Mouse (Mus musculus): ENCODE results near the gene Gpr21. TPM values are rescaled to one million over a fixed set of nuclear protein-coding genes. Genes with fewer than 3 reads are reported as not detected.

Gene Gpr21
- polyA plus RNA-seq, 1 experiment, result not detected

GRCm38 (mm10) chr2:37556366-37556765 is 40.2 kb downstream of the Gpr21 start:
- peaks cover 66% of the 10 kb centered on the region for H3K36me3 ChIP-seq (ENCODE audit: control insufficient read depth)

GRCm38 (mm10) chr2:37565579-37565978 is 49.4 kb downstream of the Gpr21 start:
- no peak overlapping the region for H3K4me3 ChIP-seq (replicated peaks)
- 0 out of 2 replicates have a peak, but pooled peaks cover 2% of the 10 kb centered on the region for H3K4me1 ChIP-seq (ENCODE audit: control insufficient read depth)
- H3K36me3 ChIP-seq (ENCODE audit: control insufficient read depth), result peaks cover 59% of the 10 kb centered on the region
- no peaks in the 10 kb centered on the region for H3K27me3 ChIP-seq (ENCODE audit: control insufficient read depth)
- TF ChIP-seq GATA1 (IDR thresholded peaks at IDR 0.05; ENCODE audit: low read length), result no peak
- no peak for TF ChIP-seq TAL1 (IDR thresholded peaks at IDR 0.05; ENCODE audit: low read length)
- H3K9me3 ChIP-seq (ENCODE audit: control insufficient read depth, low read length), result no peaks in the 10 kb centered on the region

More at GRCm38 (mm10) chr2:37556366-37556765, 40.2 kb downstream of the Gpr21 start:
- Histone ChIP-seq H3K4me1 (ENCODE audit: control insufficient read depth) (peaks cover 3% of the 10 kb centered on the region), H3K4me3 (replicated peaks) (no peak overlapping the region), H3K27me3 (ENCODE audit: control insufficient read depth) (no peaks in the 10 kb centered on the region), H3K9me3 (ENCODE audit: control insufficient read depth, low read length) (peaks cover 3% of the 10 kb centered on the region; the same call in 1 of the 2 replicates)
- no peak for TF ChIP-seq GATA1 (IDR thresholded peaks at IDR 0.05; ENCODE audit: low read length)

DNA sequence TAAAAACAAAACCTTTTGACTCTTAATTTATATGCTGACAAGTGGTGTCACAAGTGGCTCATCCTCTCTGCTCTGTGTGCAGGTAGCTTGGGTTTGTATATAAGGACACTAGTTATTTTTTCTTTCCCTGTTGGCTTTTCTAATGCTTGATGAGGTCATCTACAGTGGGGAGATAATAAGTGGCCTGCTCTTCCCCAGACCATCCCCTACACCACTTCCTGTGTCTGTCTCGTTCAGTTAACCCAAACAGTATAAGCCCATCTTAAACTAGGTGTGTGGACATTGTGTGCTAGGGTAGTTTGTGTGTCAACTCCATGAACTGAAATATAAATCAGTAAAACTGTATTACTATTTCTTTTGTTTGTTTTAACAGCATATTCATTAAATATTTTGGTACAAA is 49.9 kb downstream of the Gpr21 start:
- Histone ChIP-seq H3K9me3 (ENCODE audit: control insufficient read depth, low read length) (no peaks in the 10 kb centered on the region), H3K4me3 (replicated peaks) (no peak overlapping the region), H3K36me3 (ENCODE audit: control insufficient read depth) (peaks cover 56% of the 10 kb centered on the region), H3K27me3 (ENCODE audit: control insufficient read depth) (no peaks in the 10 kb centered on the region), H3K4me1 (ENCODE audit: control insufficient read depth) (0 out of 2 replicates have a peak, but pooled peaks cover 2% of the 10 kb centered on the region)
- no peak for TF ChIP-seq TAL1 (IDR thresholded peaks at IDR 0.05; ENCODE audit: low read length)
- TF ChIP-seq GATA1 (IDR thresholded peaks at IDR 0.05; ENCODE audit: low read length), result no peak

GRCm38 (mm10) chr2:37569888-37570287 is 53.8 kb downstream of the Gpr21 start:
- TF ChIP-seq TAL1 (IDR thresholded peaks at IDR 0.05; ENCODE audit: low read length) (no peak), GATA1 (IDR thresholded peaks at IDR 0.05; ENCODE audit: low read length) (no peak)
- no peak overlapping the region for H3K4me3 ChIP-seq (replicated peaks)
- H3K36me3 ChIP-seq (ENCODE audit: control insufficient read depth), result peaks cover 31% of the 10 kb centered on the region
- 0 out of 2 replicates have a peak, but pooled peaks cover 2% of the 10 kb centered on the region for H3K4me1 ChIP-seq (ENCODE audit: control insufficient read depth)
- no peaks in the 10 kb centered on the region for H3K27me3 ChIP-seq (ENCODE audit: control insufficient read depth)
- no peaks in the 10 kb centered on the region for H3K9me3 ChIP-seq (ENCODE audit: control insufficient read depth, low read length)

Other genes with a start within 250 kb of the Gpr21 start
- gene Olfr368, start 189.8 kb upstream of the Gpr21 start, polyA plus RNA-seq (2012), result not detected in 2 replicates
- 0.05 and 0.12 TPM in 2 replicates for gene Pdcl, start 157.0 kb upstream of the Gpr21 start, polyA plus RNA-seq (2012)
- 0.03 and 0.07 TPM in 2 replicates for gene Rc3h2, start 93.4 kb upstream of the Gpr21 start, polyA plus RNA-seq (2012)
- gene Zbtb26, start 73.2 kb upstream of the Gpr21 start, polyA plus RNA-seq (2012), result 0.03 TPM in 1 of 2 replicates, not detected in the other
- gene Zbtb6, start 73.2 kb upstream of the Gpr21 start, polyA plus RNA-seq (2012), result 0.01 and 0.04 TPM in 2 replicates
- gene Rabgap1, start 73.1 kb upstream of the Gpr21 start, polyA plus RNA-seq (2012), result 0.07 and 0.09 TPM in 2 replicates
- gene Strbp, start 187.5 kb downstream of the Gpr21 start, polyA plus RNA-seq (2012), result 0.54 and 0.72 TPM in 2 replicates